Mouse (Mus musculus) heart, adult 2 months (tissue): ENCODE data around the gene Ceacam12. TPM values are rescaled to one million over a fixed set of nuclear protein-coding genes. Genes with fewer than 3 reads are reported as not detected.
"Not testable (repeated sequence)": the region's sequence is repeated elsewhere in the genome, so short reads cannot be mapped to it uniquely, and the experiment has no call there.

Experiments
- DNase-seq, 2 experiments: peaks; one replicate each; pipeline ENCODE4 v3.0.0; 2021
- H3K27ac ChIP-seq: fragments of 200-600 bp; 2 replicates; pipeline ENCODE4 v1.8.1; 2022
- H3K27me3 ChIP-seq: fragments of 200-500 bp; 2 replicates; pipeline ENCODE4 v1.6.1; 2012; ENCODE audit warnings: mild to moderate bottlenecking, low read length, inconsistent platforms, mixed read lengths; ENCODE audit not compliant: control insufficient read depth, insufficient read depth
- H3K36me3 ChIP-seq: fragments of 200-500 bp; 2 replicates; pipeline ENCODE4 v1.6.1; 2012; ENCODE audit warnings: low read length, inconsistent platforms; ENCODE audit not compliant: control insufficient read depth, insufficient read depth
- H3K4me1 ChIP-seq: fragments of 200-500 bp; 2 replicates; pipeline ENCODE4 v1.6.1; 2011; ENCODE audit warnings: low read length; ENCODE audit not compliant: control insufficient read depth, insufficient read depth
- H3K4me3 ChIP-seq: fragments of 200-600 bp; 2 replicates; pipeline ENCODE4 v1.8.1; 2022
- H3K79me2 ChIP-seq: fragments of 200-500 bp; replicated peaks from 2 replicates; pipeline ENCODE4 v1.6.1; 2012; ENCODE audit warnings: mild to moderate bottlenecking, inconsistent platforms, low read length, moderate library complexity, mixed read lengths; ENCODE audit not compliant: control insufficient read depth, insufficient read depth
- H3K9ac ChIP-seq: fragments of 200-500 bp; 2 replicates; pipeline ENCODE4 v1.6.1; 2012; ENCODE audit warnings: low read depth, mild to moderate bottlenecking, control low read depth, inconsistent platforms, low read length, mixed read lengths
- CTCF ChIP-seq: fragments of 200-600 bp; IDR thresholded peaks from 2 replicates; pipeline ENCODE4 v1.8.1; 2022; ENCODE audit warnings: antibody characterized with exemption, mild to moderate bottlenecking, moderate library complexity
- EP300 ChIP-seq: fragments of 200-500 bp; IDR thresholded peaks from 2 replicates; pipeline ENCODE4 v1.6.1; 2011; ENCODE audit warnings: low read depth, low read length, control low read depth; ENCODE audit not compliant: insufficient read depth
- POLR2A ChIP-seq: fragments of 200-500 bp; IDR thresholded peaks from 2 replicates; pipeline ENCODE4 v1.6.1; 2011; ENCODE audit warnings: mild to moderate bottlenecking, low read depth, low read length, control low read depth; ENCODE audit not compliant: insufficient read depth
- WGBS: fragments of 180-500 bp; shearing (Covaris S2); methylation state at CpG from one replicate; pipeline ENCODE4 v1.1.7; 2018; 5-methylcytosine and 5-hydroxymethylcytosine counted together
- intact Hi-C: fragments of 180-260 bp; cut with DNase I; formaldehyde crosslinking; loops from one replicate; pipeline ENCODE4 v1.15.1; 2025
- long read RNA-seq: library from polyadenylated mRNA; stranded (forward); transcript quantifications from one replicate; pipeline ENCODE4 v2.0.0, GENCODE M21; 2021
- microRNA-seq, 2 experiments: library from miRNA; unstranded; fragments of <30 nt; microRNA quantifications; one replicate each; pipeline ENCODE4 v1.2.0; 2021
- polyA plus RNA-seq: library from polyadenylated mRNA; depleted of rRNA; stranded (reverse); fragments of >200 nt; gene quantifications from 2 replicates; pipeline ENCODE4 v1.2.3, GENCODE M21; 2012; rRNA removed
- total RNA-seq, 2 experiments: library from RNA; stranded (reverse); gene quantifications; 2 replicates each; pipeline ENCODE4 v1.2.3; 2021

The Ceacam12 gene
- total RNA-seq (not detected), polyA plus RNA-seq (not detected in 2 replicates)
- long read RNA-seq, result 0 reads

GRCm38 (mm10) chr7:18065629-18066028 is at the start of gene Ceacam12:
Ceacam12 (plus strand) TSS chr7:18065929.
- WGBS, result 58% methylated on average over 1 of the region's 1 CpGs
- intact Hi-C loops, result no loop called here

GRCm38 (mm10) chr7:18073821-18074220 is 8.1 kb downstream of the Ceacam12 start:
- H3K27me3 ChIP-seq, intact Hi-C loops, H3K4me1 ChIP-seq, H3K9ac ChIP-seq, H3K4me3 ChIP-seq, H3K27ac ChIP-seq, DNase-seq, H3K36me3 ChIP-seq, H3K79me2 ChIP-seq: not testable (repeated sequence)
- 56% methylated on average over 1 of the region's 1 CpGs for WGBS

More at GRCm38 (mm10) chr7:18065629-18066028, at the start of gene Ceacam12:
- H3K4me3 ChIP-seq, result no peak within 1 kb of the TSS
- no peaks in the 10 kb centered on the region for H3K79me2 ChIP-seq
- no peak for TF ChIP-seq EP300
- no peak for TF ChIP-seq POLR2A
- TF ChIP-seq CTCF, result no peak
- H3K27me3 ChIP-seq, result no peaks in the 10 kb centered on the region
- H3K27ac ChIP-seq, result no peak within 1 kb of the TSS
- no peaks in the 10 kb centered on the region for H3K4me1 ChIP-seq
- no peak within 1 kb of the TSS for H3K9ac ChIP-seq
- H3K36me3 ChIP-seq, result no peaks in the 10 kb centered on the region
- no peak for DNase-seq

DNA sequence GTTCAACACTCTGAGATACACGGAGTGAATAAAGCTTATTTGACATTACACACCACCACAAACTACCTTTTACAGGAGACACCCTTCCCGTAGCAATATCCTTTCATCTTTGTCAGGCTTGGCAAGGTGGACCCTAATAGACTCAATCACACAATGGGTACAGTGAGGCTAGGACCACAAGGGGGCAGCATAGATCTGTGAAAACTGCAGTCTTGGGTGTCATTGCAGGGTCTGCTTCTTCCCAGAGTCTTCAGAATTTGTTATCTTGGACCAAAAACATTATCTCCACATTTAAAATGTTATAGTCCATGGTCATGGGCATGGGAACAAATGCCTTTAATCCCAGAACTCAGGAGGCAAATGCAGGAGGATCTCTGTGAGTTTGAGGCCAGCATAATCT is 35.1 kb downstream of the Ceacam12 start:
- TF ChIP-seq CTCF (no peak), EP300 (no peak)

More for the DNA sequence above, 35.1 kb downstream of the Ceacam12 start:
- Histone ChIP-seq H3K4me3 (no peak overlapping the region), H3K27me3 (no peaks in the 10 kb centered on the region), H3K9ac (no peak overlapping the region), H3K27ac (no peak overlapping the region), H3K4me1 (no peaks in the 10 kb centered on the region), H3K79me2 (no peaks in the 10 kb centered on the region), H3K36me3 (no peaks in the 10 kb centered on the region)
- DNase-seq, result no peak
- intact Hi-C loops, result no loop called here
- WGBS, result 31% methylated on average over 2 of the region's 2 CpGs

Small RNAs within 50 kb of the gene (microRNA-seq; reads per million reads assigned to microRNA genes)
- gene Gm22414, result 0 reads per million in 2 experiments

Other genes with a start within 250 kb of the Ceacam12 start
- not detected for gene Gm5155, start 194.2 kb upstream of the Ceacam12 start, total RNA-seq
- gene Gm5155, start 194.2 kb upstream of the Ceacam12 start, polyA plus RNA-seq, result not detected in 2 replicates
- gene Ceacam11, start 93.8 kb upstream of the Ceacam12 start, total RNA-seq, result not detected
- gene Ceacam11, start 93.8 kb upstream of the Ceacam12 start, polyA plus RNA-seq, result not detected in 2 replicates
- not detected for gene Ceacam13, start 56.0 kb upstream of the Ceacam12 start, total RNA-seq
- gene Ceacam13, start 56.0 kb upstream of the Ceacam12 start, polyA plus RNA-seq, result not detected in 2 replicates
- gene Igfl3, start 110.6 kb downstream of the Ceacam12 start, total RNA-seq, result not detected
- gene Igfl3, start 110.6 kb downstream of the Ceacam12 start, polyA plus RNA-seq, result not detected in 2 replicates
- not detected for gene Mill1, start 179.4 kb downstream of the Ceacam12 start, total RNA-seq
- not detected in 2 replicates for gene Mill1, start 179.4 kb downstream of the Ceacam12 start, polyA plus RNA-seq